Mouse (Mus musculus) left cerebral cortex, adult 9 months (tissue): Measurements from ENCODE around the gene Kti12.
A peak's percentile ranks its signal among the peaks of the same experiment; 100 is the strongest.

Experiments
- DNase-seq, 2 experiments: peaks; one replicate each; pipeline ENCODE4 v3.0.0; 2022; ENCODE audit warnings: low spot score in 2 of 2

Kti12 gene

DNA sequence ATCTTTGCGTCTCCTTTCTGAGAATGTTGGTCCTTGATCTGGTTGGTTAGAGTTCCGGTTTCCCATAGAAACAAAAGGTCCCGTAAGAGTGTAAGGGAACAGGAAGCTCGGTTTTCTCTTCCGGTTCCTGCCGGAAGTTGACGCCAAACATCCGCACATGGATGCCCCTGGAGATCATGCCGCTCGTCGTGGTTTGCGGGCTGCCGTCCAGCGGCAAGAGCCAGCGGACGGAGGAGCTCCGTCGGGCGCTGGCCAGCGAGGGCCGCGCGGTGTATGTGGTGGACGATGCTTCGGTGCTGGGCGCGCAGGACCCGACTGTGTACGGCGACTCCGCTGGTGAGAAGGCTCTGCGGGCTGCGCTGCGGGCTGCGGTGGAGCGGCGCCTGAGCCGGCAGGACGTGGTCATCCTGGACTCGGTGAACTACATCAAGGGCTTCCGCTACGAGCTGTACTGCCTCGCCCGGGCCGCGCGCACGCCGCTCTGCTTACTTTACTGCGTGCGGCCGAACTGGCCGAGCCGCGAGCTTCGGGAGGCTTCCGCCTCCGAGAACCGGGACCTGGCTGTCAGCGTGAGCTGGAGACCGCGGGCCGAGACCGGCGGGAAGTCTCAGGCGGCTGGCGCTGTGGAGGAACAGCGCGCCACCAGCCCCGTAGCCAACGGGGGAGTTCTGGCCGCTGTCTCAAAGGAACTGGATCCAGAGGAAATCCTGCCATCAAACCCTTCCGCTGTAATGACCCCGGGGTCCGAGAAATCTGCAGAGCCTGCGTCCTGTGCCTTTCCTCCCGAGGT is at the start of gene Kti12:
Gene Kti12 (plus strand): TSS at position 71 of the 790 bp plus-strand sequence.
- DNase-seq, result peak; percentile 68 to 83

- DNase-seq, result peak in 1 of 2 experiments; percentile 71
Observed at GRCm38 (mm10) chr4:108798083-108798830, 49.3 kb upstream of the Kti12 start.

GRCm38 (mm10) chr4:108803535-108803934 is 44.0 kb upstream of the Kti12 start:
- DNase-seq, result no peak

DNA sequence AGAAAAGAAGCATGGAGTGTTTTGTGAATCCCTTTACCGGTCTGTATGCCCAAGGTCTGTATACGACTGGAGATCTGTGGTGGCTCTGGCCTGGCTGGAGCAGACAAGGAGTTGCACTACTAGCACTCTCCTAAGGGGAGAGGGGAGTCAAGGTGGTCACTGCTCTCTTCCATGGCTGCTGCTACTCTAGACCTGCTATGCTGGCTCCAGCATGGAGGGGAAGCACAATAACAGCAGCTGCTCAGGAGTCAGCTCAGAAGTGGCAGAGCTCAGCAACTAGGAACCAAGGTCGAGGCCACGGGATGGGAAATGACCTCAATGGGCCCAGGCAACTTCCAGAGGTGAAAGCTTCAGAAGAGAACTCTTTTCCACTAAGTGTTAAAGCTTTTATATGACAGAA is 36.4 kb upstream of the Kti12 start:
- DNase-seq, result no peak

DNA sequence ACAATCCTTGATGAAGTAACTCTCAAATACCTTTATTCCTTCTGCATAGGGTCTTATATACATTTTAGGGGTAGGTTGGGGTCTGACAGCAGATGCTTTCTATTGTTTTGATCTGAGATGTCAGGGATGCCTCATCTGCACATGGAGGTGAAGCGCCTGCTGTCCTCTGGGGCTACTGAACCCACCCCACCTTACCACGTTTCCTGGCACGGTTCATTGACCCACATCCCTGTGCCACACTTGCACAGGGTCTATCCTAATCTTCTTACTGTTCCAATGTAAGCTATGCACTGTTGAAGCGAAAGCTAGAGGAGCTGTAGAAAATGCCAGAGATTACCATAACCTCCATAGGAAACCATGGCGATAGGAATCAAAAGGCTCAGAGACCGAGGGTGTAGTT is 36.0 kb upstream of the Kti12 start:
- DNase-seq, result no peak

GRCm38 (mm10) chr4:108825677-108826076 is 21.9 kb upstream of the Kti12 start:
- no peak for DNase-seq

- DNase-seq, result no peak
Observed at GRCm38 (mm10) chr4:108826096-108826495, 21.5 kb upstream of the Kti12 start.

DNA sequence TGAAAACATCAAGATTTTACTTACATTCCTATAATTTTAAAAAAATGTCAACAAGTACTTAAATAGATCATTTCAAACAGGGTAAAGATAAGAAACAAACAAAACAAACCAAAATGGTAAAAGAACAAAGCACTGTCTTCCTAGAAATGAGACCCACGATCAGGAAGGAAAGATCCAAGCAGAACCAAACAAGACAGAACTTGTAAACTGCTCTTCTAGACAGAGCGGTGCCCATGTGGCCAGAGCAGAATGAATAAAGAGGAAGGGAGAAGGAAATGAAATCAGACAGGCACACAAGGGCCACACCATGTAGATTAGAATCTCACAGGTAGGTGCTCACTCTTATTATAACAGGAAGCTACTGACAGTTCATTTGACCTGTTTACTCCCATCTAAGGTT is 20.9 kb upstream of the Kti12 start:
- no peak for DNase-seq

- DNase-seq, result no peak
Observed at GRCm38 (mm10) chr4:108830698-108831097, 16.9 kb upstream of the Kti12 start.

GRCm38 (mm10) chr4:108832916-108833827 is 14.4 kb upstream of the Kti12 start, which contains the start of gene Btf3l4:
TSS of gene Btf3l4 (minus strand) at chr4:108833614.
- peak; percentile 79 to 89 for DNase-seq

- no peak for DNase-seq
Observed at GRCm38 (mm10) chr4:108833828-108834114, 13.8 kb upstream of the Kti12 start.

DNA sequence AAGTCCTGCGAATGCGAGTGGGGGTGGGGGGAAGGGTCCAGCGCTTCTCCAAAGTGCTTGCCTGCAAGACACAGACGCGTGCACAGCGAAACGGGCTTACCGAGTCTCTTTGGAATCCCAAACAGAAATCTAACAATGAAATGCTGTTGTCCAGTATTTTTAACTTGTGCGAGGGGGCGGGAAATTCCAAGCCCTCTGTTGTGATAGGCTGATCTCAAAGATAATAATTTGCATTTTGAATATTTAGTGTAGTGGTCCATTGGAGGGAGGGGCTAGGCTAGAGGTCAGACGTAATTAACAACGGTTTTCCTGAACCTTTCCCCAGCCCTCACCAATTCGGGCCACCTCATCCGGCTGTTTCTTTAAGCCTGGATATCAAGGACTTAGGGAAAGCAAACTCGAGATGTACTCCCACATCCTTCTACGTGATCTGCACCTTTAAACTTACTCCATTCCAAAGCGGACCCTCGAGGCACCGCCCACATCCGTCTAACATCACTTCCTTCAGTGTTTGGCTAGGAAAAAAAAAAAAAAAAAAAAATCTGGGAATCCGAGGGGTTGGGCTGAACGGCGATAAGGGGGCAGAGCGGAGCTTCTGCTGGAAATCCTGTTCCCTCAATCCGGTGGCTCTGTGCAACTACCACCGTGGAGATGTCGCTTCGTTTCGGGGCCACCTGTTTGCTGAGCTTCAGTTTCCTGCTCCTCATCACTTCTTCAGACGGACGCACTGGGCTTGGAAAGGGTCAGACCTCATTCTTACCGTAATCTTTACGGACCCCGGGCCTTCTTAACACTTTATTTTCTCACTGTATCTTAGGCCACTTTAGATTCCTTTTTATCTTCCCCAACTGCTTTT is 13.2 kb upstream of the Kti12 start, which contains the start of gene Txndc12:
Gene Txndc12 (plus strand): TSS at position 487 of the 856 bp plus-strand sequence.
- DNase-seq, result peak; percentile 68 to 87

GRCm38 (mm10) chr4:108834971-108835311 is 12.6 kb upstream of the Kti12 start:
- peak in 1 of 2 experiments; percentile 18 for DNase-seq

DNA sequence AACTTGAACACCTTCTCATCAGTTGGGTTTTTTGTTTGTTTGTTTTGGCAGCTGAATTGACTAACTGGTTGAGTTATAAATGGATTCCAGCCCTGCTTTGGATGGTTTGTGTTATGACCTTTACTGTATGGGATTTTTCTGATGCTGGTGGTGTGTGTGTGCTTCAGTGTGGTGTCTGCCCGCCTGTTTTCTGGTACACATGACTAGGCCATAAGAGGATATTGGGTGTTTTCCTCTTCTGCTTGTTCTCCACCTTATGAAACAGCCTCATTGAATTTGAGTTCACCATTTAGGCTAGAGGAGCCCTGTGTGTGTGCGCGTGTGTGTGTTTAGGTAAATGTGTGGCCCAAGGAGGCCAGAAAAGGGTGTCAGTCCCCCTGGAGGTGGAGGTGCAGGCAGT is 12.1 kb upstream of the Kti12 start:
- DNase-seq, result no peak

DNA sequence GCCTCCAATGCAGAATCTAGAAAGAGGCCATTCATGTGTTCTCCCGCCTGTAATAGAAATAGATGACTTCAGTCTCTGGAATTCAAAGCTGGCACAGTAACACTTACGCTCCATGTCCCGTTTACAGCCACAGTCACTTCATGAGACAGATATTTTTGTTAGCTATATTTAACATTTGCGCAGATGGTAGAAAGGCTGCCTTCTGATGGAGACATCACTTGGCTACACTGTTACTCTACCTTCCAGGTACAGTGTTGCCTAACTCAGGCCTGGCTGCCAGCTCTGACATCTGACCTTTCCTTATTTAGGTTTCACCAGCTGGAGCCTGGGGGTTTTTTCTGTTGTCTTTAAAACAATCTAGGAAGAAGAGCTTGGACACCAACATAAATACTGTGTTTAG is 9.6 kb upstream of the Kti12 start:
- DNase-seq, result peak in 1 of 2 experiments; percentile 35

- no peak for DNase-seq
Observed at GRCm38 (mm10) chr4:108841920-108842578, 5.5 kb upstream of the Kti12 start.

- no peak for DNase-seq
Observed at GRCm38 (mm10) chr4:108843336-108843735, 4.2 kb upstream of the Kti12 start.

GRCm38 (mm10) chr4:108845824-108846569 is 1.6 kb upstream of the Kti12 start:
- no peak for DNase-seq

- no peak for DNase-seq
Observed at GRCm38 (mm10) chr4:108848505-108848848, 892 bp downstream of the Kti12 start, which contains the start of gene A730015C16Rik. TSS of gene A730015C16Rik (minus strand) at chr4:108848619.

- no peak for DNase-seq
Observed at GRCm38 (mm10) chr4:108866806-108867205, 19.2 kb downstream of the Kti12 start.
